ENCODE assay signal across 23 mouse cellular contexts in the genomic region with DNA sequence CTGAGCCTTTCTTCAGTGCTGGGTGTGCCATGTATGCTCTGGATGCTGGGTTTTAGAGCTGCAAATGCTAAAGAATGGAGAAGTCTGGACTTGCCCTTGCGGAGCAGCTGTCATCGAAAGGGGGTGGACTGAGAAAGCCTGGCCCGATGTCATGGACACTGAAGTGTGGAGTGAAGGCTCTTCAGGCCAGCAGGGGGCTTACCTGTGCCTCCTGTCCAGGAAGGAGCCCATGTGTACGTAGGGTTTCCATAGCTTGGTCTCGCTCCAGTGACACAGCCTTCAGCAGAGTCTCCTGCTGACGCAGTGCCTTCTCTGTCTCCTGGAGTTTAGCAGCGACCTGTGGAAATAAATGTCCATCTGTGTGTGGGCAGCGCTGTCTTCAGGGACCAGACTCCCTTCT. TPM values are rescaled to one million over a fixed set of nuclear protein-coding genes. Genes with fewer than 3 reads are reported as not detected.
DNase-seq lines count a peak whose midpoint lies in the region; ATAC-seq and TF ChIP-seq lines count a peak whose summit lies in the region.
"Had no signal": no experiment of that assay in that cellular context is flagged by ENCODE, and none has a peak within 500 bp of the region (broad histone marks: within the 10 kb centered on the region; RNA-seq: fewer than 3 reads in every experiment).

No protein-coding gene starts in this region.

- no peaks in the 10 kb centered on the region for H3K27me3 ChIP-seq in kidney, embryonic 16.5 days (ENCODE audit: insufficient read depth, low read length)
- H3K27me3 ChIP-seq in lung, embryonic 14.5 days (ENCODE audit: insufficient read depth, low read length) = no peaks in the 10 kb centered on the region
- no peaks in the 10 kb centered on the region for H3K27me3 ChIP-seq in stomach, postnatal 0 days (ENCODE audit: control insufficient read depth, insufficient read depth, low read length)
- H3K27me3 ChIP-seq: embryonic facial prominence, embryonic 12.5 days; heart, embryonic 15.5 days; hindbrain, embryonic 15.5 days; neural tube, embryonic 15.5 days had no signal

- DNase-seq in frontal cortex, postnatal 25 days (ENCODE audit: low spot score in 2 of 2) = no peak
- no peak for DNase-seq in kidney, adult 11 months
- no peak for DNase-seq in lung, embryonic 14.5 days
- DNase-seq in lung, postnatal 10 days = no peak
- DNase-seq in stomach, postnatal 0 days (ENCODE audit: low spot score) = no peak
- DNase-seq in left cerebral cortex, adult 8-10 months (ENCODE audit: low spot score in 2 of 2) = no peak
- DNase-seq: adrenal gland, postnatal 25 days; cerebellum, adult 9-11 months; forebrain, postnatal 0 days; gastrocnemius, postnatal 36 days; heart, adult 2 months; liver; liver, postnatal 0 days; thymus, adult 2 months had no signal

- 76% methylated on average over 8 of the region's 8 CpGs for WGBS in kidney, embryonic 16.5 days
- 80% methylated on average over 8 of the region's 8 CpGs for WGBS in lung, embryonic 14.5 days
- 71% methylated on average over 8 of the region's 8 CpGs for WGBS in stomach, postnatal 0 days

- TF ChIP-seq EP300 in stomach, postnatal 0 days (optimal IDR thresholded peaks at IDR 0.05) = no peak

- no peak overlapping the region for H3K27ac ChIP-seq in kidney, embryonic 16.5 days (ENCODE audit: low read length)
- H3K27ac ChIP-seq in lung, embryonic 14.5 days (ENCODE audit: low read depth) = no peak overlapping the region
- H3K27ac ChIP-seq in stomach, postnatal 0 days (replicated peaks) = no peak overlapping the region
- H3K27ac ChIP-seq: embryonic facial prominence, embryonic 12.5 days; heart, adult 2 months; heart, embryonic 15.5 days; hindbrain, embryonic 15.5 days; limb, embryonic 10.5 days; macrophage; neural tube, embryonic 15.5 days had no signal

- ATAC-seq in frontal cortex, adult (ENCODE audit: low TSS enrichment) = peak; percentile 50; the same call in 1 of the 2 replicates
- ATAC-seq in kidney, embryonic 16.5 days (ENCODE audit: low FRiP score, low TSS enrichment) = peak; percentile 57; the same call in 1 of the 2 replicates
- no peak for ATAC-seq in lung, embryonic 14.5 days (ENCODE audit: insufficient read depth)
- ATAC-seq in stomach, postnatal 0 days (ENCODE audit: low FRiP score, low TSS enrichment) = no peak
- ATAC-seq: forebrain, postnatal 0 days; liver, postnatal 0 days; midbrain, embryonic 16.5 days had no signal

- no peak overlapping the region for H3K4me2 ChIP-seq in kidney, embryonic 16.5 days (replicated peaks; ENCODE audit: low read depth, low read length)
- H3K4me2 ChIP-seq in lung, embryonic 14.5 days = no peak overlapping the region
- H3K4me2 ChIP-seq in stomach, postnatal 0 days (replicated peaks; ENCODE audit: low read depth) = no peak overlapping the region
- H3K4me2 ChIP-seq: embryonic facial prominence, embryonic 12.5 days; heart, embryonic 15.5 days; hindbrain, embryonic 15.5 days; neural tube, embryonic 15.5 days had no signal

- peak; percentile 25; the same call in 1 of the 2 replicates for TF ChIP-seq CTCF in lung, embryonic 14.5 days (IDR thresholded peaks at IDR 0.05; ENCODE audit: low read depth)
- TF ChIP-seq CTCF in stomach, postnatal 0 days (IDR thresholded peaks at IDR 0.05; ENCODE audit: low read depth) = peak; percentile 55

- H3K9me3 ChIP-seq in kidney, embryonic 16.5 days (ENCODE audit: low read length) = no peaks in the 10 kb centered on the region
- no peaks in the 10 kb centered on the region for H3K9me3 ChIP-seq in lung, embryonic 14.5 days (ENCODE audit: low read depth, low read length)
- H3K9me3 ChIP-seq in stomach, postnatal 0 days (ENCODE audit: control insufficient read depth, low read length) = no peaks in the 10 kb centered on the region
- H3K9me3 ChIP-seq: embryonic facial prominence, embryonic 12.5 days; heart, embryonic 15.5 days; hindbrain, embryonic 15.5 days; limb, embryonic 10.5 days; neural tube, embryonic 15.5 days had no signal

- no peak overlapping the region for H3K9ac ChIP-seq in kidney, embryonic 16.5 days (replicated peaks; ENCODE audit: low read length)
- H3K9ac ChIP-seq in lung, embryonic 14.5 days = no peak overlapping the region
- H3K9ac ChIP-seq in stomach, postnatal 0 days (ENCODE audit: low read length) = no peak overlapping the region
- H3K9ac ChIP-seq: embryonic facial prominence, embryonic 12.5 days; forebrain, postnatal 0 days; heart, embryonic 15.5 days; hindbrain, embryonic 15.5 days; liver, postnatal 0 days; neural tube, embryonic 15.5 days had no signal

- peaks cover 36% of the 10 kb centered on the region for H3K36me3 ChIP-seq in kidney, embryonic 16.5 days (ENCODE audit: insufficient read depth, low read length)
- peaks cover 40% of the 10 kb centered on the region for H3K36me3 ChIP-seq in lung, embryonic 14.5 days (ENCODE audit: insufficient read depth)
- H3K36me3 ChIP-seq in stomach, postnatal 0 days (ENCODE audit: control insufficient read depth, insufficient read depth, low read length) = 0 out of 2 replicates have a peak, but pooled peaks cover 2% of the 10 kb centered on the region

- H3K4me3 ChIP-seq in kidney, embryonic 16.5 days (ENCODE audit: low read length) = no peak overlapping the region
- no peak overlapping the region for H3K4me3 ChIP-seq in lung, embryonic 14.5 days (ENCODE audit: low read depth, low read length)
- no peak overlapping the region for H3K4me3 ChIP-seq in stomach, postnatal 0 days (ENCODE audit: low read depth, low read length)
- H3K4me3 ChIP-seq: embryonic facial prominence, embryonic 12.5 days; heart, adult 2 months; heart, embryonic 15.5 days; hindbrain, embryonic 15.5 days; limb, embryonic 10.5 days; neural tube, embryonic 15.5 days had no signal

- no peaks in the 10 kb centered on the region for H3K4me1 ChIP-seq in kidney, embryonic 16.5 days (ENCODE audit: insufficient read depth, low read length)
- H3K4me1 ChIP-seq in lung, embryonic 14.5 days (ENCODE audit: insufficient read depth) = no peaks in the 10 kb centered on the region
- H3K4me1 ChIP-seq in stomach, postnatal 0 days (replicated peaks; ENCODE audit: control insufficient read depth, insufficient read depth) = no peaks in the 10 kb centered on the region
- H3K4me1 ChIP-seq: embryonic facial prominence, embryonic 12.5 days; heart, embryonic 15.5 days; hindbrain, embryonic 15.5 days; limb, embryonic 10.5 days; neural tube, embryonic 15.5 days had no signal

RNA-seq across cellular contexts. Expression of gene Ccdc57, which starts 38.3 kb away (rescaled TPM):
- polyA plus RNA-seq in kidney, embryonic 16.5 days (2015; fragmentation: Nextera tagmentation; extraction: Ambion mirVana) = 8.6 and 9.2 TPM in 2 replicates
- polyA plus RNA-seq in lung, embryonic 14.5 days (2014; fragmentation: Nextera tagmentation; extraction: Ambion mirVana) = 6.3 and 7.2 TPM in 2 replicates
- 1.1 and 1.4 TPM in 2 replicates for polyA plus RNA-seq in stomach, postnatal 0 days (2015; fragmentation: Nextera tagmentation; extraction: Ambion mirVana)
- 1 to 10 TPM; 8.4 to 9.8 (median 9.0) TPM for total RNA-seq in left cerebral cortex, adult 8-10 months (2022)

RNA-seq across cellular contexts. Expression of gene Slc16a3, which starts 53.9 kb away (rescaled TPM):
- polyA plus RNA-seq in kidney, embryonic 16.5 days (2015; fragmentation: Nextera tagmentation; extraction: Ambion mirVana) = 63.5 and 66.4 TPM in 2 replicates
- polyA plus RNA-seq in lung, embryonic 14.5 days (2014; fragmentation: Nextera tagmentation; extraction: Ambion mirVana) = 37.7 and 39.3 TPM in 2 replicates
- polyA plus RNA-seq in stomach, postnatal 0 days (2015; fragmentation: Nextera tagmentation; extraction: Ambion mirVana) = 7.2 and 10.0 TPM in 2 replicates
- 1 to 10 TPM; 3.9 to 9.3 (median 7.8) TPM for total RNA-seq in left cerebral cortex, adult 8-10 months (2022)

Comparison
In these comparisons a context has a peak if more than half of its experiments do, and no peak if none do; other contexts are left out.
1. ATAC-seq: peak in frontal cortex, adult (single experiment) and kidney, embryonic 16.5 days (single experiment); none in lung, embryonic 14.5 days (single experiment) and stomach, postnatal 0 days (single experiment).